Mouse (Mus musculus) testis, adult 2 months (tissue): ENCODE results near the gene Ccdc142. TPM values are rescaled to one million over a fixed set of nuclear protein-coding genes. Genes with fewer than 3 reads are reported as not detected.

ENCODE experiments used
- H3K27ac ChIP-seq: fragments of 200-500 bp; 2 replicates; pipeline ENCODE4 v1.5.1; 2012; ENCODE audit warnings: low read depth, low read length; ENCODE audit not compliant: control insufficient read depth, insufficient read depth
- H3K27me3 ChIP-seq: fragments of 200-500 bp; 2 replicates; pipeline ENCODE4 v1.6.1; 2012; ENCODE audit warnings: mild to moderate bottlenecking, low read length, moderate library complexity; ENCODE audit not compliant: control insufficient read depth, insufficient read depth
- H3K36me3 ChIP-seq: fragments of 200-500 bp; 2 replicates; pipeline ENCODE4 v1.6.1; 2012; ENCODE audit warnings: mild to moderate bottlenecking, low read length; ENCODE audit not compliant: control insufficient read depth, insufficient read depth
- H3K4me1 ChIP-seq: fragments of 200-500 bp; 2 replicates; pipeline ENCODE4 v1.6.1; 2012; ENCODE audit warnings: low read length; ENCODE audit not compliant: control insufficient read depth, insufficient read depth
- H3K4me3 ChIP-seq: fragments of 200-500 bp; 2 replicates; pipeline ENCODE4 v1.5.1; 2012; ENCODE audit warnings: low read depth, mild to moderate bottlenecking, low read length, moderate library complexity, mixed read lengths; ENCODE audit not compliant: control insufficient read depth
- CTCF ChIP-seq: fragments of 200-500 bp; IDR thresholded peaks from 2 replicates; pipeline ENCODE4 v1.5.1; 2012; ENCODE audit warnings: low read depth, mild to moderate bottlenecking, inconsistent platforms, low read length, moderate library complexity; ENCODE audit not compliant: control insufficient read depth, insufficient read depth, insufficient replicate concordance
- POLR2A ChIP-seq: fragments of 200-500 bp; IDR thresholded peaks from 2 replicates; pipeline ENCODE4 v1.6.1; 2012; ENCODE audit warnings: low read depth, mild to moderate bottlenecking, inconsistent platforms, low read length, moderate library complexity; ENCODE audit not compliant: control insufficient read depth
- polyA plus RNA-seq: library from polyadenylated mRNA; depleted of rRNA; stranded (reverse); fragments of >200 nt; gene quantifications from 2 replicates; pipeline ENCODE4 v1.2.3, GENCODE M21; 2012

Gene Ccdc142
- polyA plus RNA-seq, 1 experiment = 5.7 TPM

DNA sequence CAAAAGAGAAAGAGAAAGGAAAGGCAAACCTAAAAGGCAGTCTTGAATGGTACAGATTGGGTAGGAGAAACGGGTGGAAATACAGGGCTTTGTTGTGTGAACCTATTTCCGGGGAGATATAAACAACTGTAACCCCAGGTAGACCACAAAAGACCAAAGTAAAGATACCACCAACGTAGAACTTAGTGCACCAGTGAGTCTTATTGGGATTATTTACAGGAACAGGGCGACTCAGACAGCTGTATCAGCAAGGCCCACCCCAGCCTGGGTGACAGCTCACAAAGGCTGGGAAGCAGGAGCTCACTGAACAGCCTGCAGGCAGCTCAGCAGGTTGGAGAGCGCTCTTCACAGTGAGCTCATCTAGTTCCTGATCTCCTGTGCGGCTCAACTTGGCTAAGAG, 5.4 kb upstream of the Ccdc142 start:
- Histone ChIP-seq H3K4me3 (no peak overlapping the region), H3K4me1 (peaks cover 4% of the 10 kb centered on the region), H3K36me3 (no peaks in the 10 kb centered on the region), H3K27me3 (no peaks in the 10 kb centered on the region), H3K27ac (no peak overlapping the region)
- TF ChIP-seq CTCF (no peak), POLR2A (no peak)

DNA sequence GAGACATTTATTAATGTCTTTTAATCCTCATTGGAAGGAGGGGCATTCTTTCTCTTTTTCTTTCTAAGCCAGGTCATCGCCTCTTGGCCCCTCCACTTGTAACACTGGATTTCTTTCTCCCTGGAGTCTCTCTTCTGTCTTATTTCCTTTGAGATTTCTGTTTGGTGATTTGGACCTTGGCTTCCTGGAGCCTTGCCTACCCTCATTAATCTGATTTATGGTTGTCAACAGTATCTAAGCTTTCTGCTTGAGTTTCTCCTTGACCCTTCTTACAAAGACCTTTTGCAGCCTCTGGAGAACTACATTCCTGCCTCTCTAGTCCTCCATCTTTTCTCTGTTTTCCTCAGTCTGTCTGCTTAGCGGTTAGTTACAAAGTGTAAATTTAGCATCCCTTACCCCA, 3.0 kb upstream of the Ccdc142 start:
- Histone ChIP-seq H3K4me3 (no peak overlapping the region), H3K36me3 (no peaks in the 10 kb centered on the region), H3K4me1 (peaks cover 18% of the 10 kb centered on the region), H3K27me3 (no peaks in the 10 kb centered on the region), H3K27ac (0 out of 2 replicates have a peak overlapping the region, but pooled peaks have one; percentile 0)
- TF ChIP-seq CTCF = no peak
- no peak for TF ChIP-seq POLR2A

DNA sequence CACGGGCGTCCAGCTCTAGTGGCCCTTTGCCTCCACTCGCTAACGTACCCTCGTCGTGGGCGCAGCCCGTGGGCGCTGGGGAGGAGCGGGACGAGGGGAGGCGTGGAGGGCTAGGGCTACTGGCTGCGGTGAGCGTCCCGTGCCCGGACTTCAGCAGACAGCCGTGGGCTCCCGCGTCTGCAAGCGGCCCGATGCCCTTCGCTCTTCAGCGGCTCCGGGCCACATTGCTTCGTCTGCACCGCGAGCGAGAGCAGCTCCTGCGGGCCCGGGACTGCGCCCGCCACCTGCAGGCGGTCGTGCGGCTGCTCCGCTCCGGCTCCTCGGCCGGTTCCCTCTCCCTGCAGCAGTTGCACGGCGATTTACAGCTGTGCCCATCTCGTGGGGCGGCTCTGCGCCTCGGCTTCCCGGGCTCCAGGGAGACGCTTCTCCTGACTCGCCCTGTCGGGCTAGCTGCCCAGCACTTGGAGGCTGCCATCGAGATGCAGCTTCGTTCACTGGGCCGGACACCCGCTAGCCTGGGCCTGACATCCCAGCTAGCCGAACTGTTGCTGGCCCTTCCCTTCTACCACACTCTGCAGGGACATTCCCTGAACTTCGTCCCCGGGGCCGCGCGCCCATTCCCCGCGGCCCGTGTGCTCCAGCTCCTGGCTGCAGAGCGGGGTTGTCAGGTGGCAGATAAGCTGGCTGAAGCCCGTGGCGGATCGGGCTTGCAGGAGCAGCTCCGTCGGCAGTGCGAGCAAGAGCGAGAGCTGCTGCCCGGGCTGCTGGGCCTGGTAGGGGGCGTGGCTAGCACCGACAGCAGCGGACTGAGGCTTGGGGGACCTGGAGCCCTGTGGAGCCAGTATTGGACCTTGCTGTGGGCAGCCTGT, 521 bp downstream of the Ccdc142 start:
- Histone ChIP-seq H3K27ac (peak overlapping the region; percentile 97), H3K4me3 (peak overlapping the region; percentile 99), H3K36me3 (no peaks in the 10 kb centered on the region), H3K4me1 (peaks cover 19% of the 10 kb centered on the region), H3K27me3 (no peaks in the 10 kb centered on the region)
- TF ChIP-seq POLR2A (no peak; the same call in none of the 2 replicates), CTCF (no peak; the same call in 1 of the 2 replicates)

DNA sequence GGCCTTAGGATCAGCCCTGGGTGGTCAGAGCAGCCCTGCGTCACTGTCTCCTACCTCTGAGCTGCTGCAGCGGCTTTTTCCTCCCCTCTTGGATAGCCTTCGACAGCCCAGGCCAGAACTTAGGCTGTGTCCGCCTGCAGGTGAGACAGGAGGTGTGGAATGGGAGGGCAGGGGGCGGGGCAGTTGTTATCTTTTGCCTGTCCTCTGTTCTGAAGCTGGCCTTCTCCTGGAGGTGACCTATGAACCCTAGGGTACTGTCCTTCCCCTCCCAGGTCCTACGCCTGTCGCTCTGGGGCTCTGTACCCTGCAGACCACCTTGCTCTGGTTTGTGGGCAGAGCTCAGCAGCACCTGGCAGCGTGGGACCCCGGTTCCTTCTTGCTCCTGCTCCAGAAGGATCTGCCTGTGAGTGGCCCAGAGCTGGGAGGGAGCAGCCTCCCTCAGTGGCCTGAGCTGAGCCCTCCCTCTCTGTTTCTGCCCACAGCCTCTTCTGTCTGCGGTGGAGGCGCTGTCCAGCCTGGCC, 1.8 kb downstream of the Ccdc142 start:
- Histone ChIP-seq H3K4me1 (peaks cover 24% of the 10 kb centered on the region), H3K36me3 (no peaks in the 10 kb centered on the region), H3K4me3 (peak overlapping the region; percentile 99), H3K27ac (no peak overlapping the region), H3K27me3 (no peaks in the 10 kb centered on the region)
- no peak for TF ChIP-seq CTCF
- no peak for TF ChIP-seq POLR2A

- H3K36me3 ChIP-seq = no peaks in the 10 kb centered on the region
- no peaks in the 10 kb centered on the region for H3K27me3 ChIP-seq
- no peak overlapping the region for H3K4me3 ChIP-seq
- TF ChIP-seq POLR2A (no peak), CTCF (no peak)
- H3K4me1 ChIP-seq = peaks cover 24% of the 10 kb centered on the region
- no peak overlapping the region for H3K27ac ChIP-seq
Observed at GRCm38 (mm10) chr6:83104158-83104557, 2.8 kb downstream of the Ccdc142 start.

DNA sequence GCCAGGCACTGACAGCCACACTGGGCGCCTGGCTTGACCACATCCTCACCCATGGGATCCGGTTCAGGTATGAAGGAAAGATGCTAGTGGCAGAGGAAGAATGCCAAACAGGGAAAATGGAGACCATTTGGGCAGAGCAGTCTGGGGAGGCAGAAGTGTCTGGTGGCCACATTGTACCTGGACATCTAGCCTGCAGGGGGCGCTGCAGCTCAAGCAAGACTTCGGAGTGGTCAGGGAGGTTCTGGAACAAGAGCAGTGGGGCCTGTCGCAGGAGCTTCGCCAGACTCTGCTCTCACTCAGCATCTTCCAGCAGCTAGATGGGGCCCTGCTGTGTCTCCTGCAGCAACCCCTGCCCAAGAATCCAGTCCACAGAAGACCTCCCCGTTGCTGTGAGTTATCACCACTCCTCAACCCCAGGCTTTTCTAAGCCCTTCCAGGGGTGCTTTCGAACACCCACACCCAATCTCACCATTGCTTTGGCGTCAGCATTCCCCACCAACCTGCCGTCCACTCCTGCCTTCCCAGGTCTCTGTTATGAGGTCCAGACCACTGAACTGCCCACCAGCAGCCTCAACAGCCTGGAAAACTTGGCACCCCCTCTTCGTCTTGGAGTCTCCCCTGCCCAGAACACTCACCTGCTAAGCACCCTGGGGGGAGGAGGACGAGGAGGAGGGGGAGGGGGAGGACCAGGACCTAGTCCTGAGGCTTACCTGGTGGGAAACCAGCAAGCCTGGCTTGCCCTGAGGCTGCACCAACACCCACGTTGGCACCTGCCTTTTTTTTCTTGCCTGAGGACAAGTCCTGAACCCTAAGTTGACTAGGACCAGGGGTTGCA, 6.4 kb downstream of the Ccdc142 start:
- peaks cover 13% of the 10 kb centered on the region for H3K4me1 ChIP-seq
- no peak overlapping the region for H3K27ac ChIP-seq
- H3K4me3 ChIP-seq = peak overlapping the region; percentile 97
- H3K27me3 ChIP-seq = no peaks in the 10 kb centered on the region
- H3K36me3 ChIP-seq = no peaks in the 10 kb centered on the region
- TF ChIP-seq CTCF (peak; percentile 90), POLR2A (no peak)

DNA sequence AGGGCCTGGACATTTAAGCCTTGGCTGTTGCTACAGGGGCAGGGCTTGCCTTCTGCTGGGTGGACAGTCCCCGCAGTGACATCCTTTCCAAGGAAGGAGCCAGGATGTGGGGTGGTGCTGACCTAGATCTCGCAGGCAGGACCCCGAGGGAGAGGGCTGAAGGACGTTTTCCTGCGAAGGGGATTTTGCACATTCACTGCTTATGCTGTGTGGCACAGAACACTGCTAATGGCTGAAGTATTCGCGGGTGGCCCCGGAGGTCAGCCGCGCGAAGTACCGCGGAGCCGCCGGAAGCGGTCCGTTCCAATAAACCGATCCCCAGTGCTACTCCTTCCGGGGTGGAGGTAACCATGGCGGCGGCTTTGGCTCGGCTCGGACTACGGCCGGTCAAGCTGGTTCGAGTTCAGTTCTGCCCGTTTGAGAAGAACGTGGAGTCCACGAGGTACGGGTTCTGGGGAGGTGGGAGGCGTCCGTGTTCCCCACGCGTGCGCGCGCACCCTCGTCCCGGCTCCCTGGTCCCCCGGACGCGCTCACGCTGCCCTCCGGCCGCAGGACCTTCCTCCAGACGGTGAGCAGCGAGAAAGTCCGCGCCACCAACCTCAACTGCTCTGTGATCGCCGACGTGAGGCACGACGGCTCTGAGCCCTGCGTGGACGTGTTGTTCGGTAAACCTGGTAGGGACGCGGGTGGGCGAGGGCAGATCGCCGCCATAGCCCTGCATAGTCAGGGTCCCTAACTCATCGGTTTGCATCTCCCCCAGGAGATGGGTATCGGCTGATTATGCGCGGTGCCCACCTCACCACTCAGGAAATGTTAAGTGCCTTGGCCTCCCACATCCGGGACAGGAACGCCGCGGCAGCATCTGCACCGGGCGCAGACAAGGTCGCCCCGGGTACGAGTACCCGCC, 7.6 kb downstream of the Ccdc142 start, which contains the start of gene Mrpl53:
Mrpl53 (plus strand) TSS at position 279 of the 907 bp plus-strand sequence.
- peaks cover 9% of the 10 kb centered on the region for H3K4me1 ChIP-seq
- peak within 1 kb of the TSS; percentile 97 for H3K4me3 ChIP-seq
- no peaks in the 10 kb centered on the region for H3K36me3 ChIP-seq
- TF ChIP-seq CTCF (peak; percentile 7; the same call in 1 of the 2 replicates), POLR2A (peak; percentile 45)
- H3K27ac ChIP-seq = peak within 1 kb of the TSS; percentile 89
- H3K27me3 ChIP-seq = no peaks in the 10 kb centered on the region
